In the genomic region with DNA sequence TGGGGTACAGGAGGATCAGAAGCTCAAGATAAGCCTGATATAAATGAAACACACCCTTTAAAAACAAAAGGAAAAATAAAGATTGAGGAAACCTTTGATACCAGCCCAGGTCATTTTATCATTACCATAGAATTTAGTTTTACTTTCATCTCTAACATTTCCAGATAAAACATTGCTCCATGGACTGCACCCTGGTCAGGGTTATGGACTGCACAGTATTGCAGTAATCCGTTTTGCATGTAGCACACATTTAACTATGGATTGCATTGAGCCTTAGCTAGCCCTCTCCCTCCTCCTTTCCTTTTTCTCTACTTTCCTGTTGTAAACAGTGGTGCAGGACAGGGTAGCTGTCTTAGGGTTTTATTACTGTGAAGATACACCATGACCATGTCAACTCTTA, we compare ENCODE assay signal across 23 mouse cellular contexts. TPM values are rescaled to one million over a fixed set of nuclear protein-coding genes. Genes with fewer than 3 reads are reported as not detected.
"Had no signal": no experiment of that assay in that cellular context is flagged by ENCODE, and none has a peak within 500 bp of the region (broad histone marks: within the 10 kb centered on the region; RNA-seq: fewer than 3 reads in every experiment).

No protein-coding gene starts in this region.

- H3K27ac ChIP-seq: midbrain, embryonic 10.5 days; midbrain, embryonic 12.5 days; neural tube, embryonic 13.5 days; neural tube, embryonic 15.5 days; stomach, embryonic 15.5 days; stomach, postnatal 0 days had no signal

- H3K27me3 ChIP-seq: midbrain, embryonic 12.5 days; neural tube, embryonic 13.5 days; neural tube, embryonic 15.5 days; stomach, embryonic 15.5 days had no signal

- H3K9me3 ChIP-seq: midbrain, embryonic 10.5 days; midbrain, embryonic 12.5 days; neural tube, embryonic 13.5 days; neural tube, embryonic 15.5 days; stomach, embryonic 15.5 days had no signal

- ATAC-seq: midbrain, embryonic 16.5 days had no signal

- H3K4me3 ChIP-seq: midbrain, embryonic 10.5 days; midbrain, embryonic 12.5 days; myocyte; neural tube, embryonic 13.5 days; neural tube, embryonic 15.5 days; stomach, embryonic 15.5 days had no signal

- H3K36me3 ChIP-seq: midbrain, embryonic 10.5 days; midbrain, embryonic 12.5 days; neural tube, embryonic 13.5 days; neural tube, embryonic 15.5 days; stomach, embryonic 15.5 days had no signal

- H3K9ac ChIP-seq: lung, embryonic 14.5 days; midbrain, embryonic 12.5 days; neural tube, embryonic 13.5 days; neural tube, embryonic 15.5 days; stomach, embryonic 15.5 days had no signal

- DNase-seq: lung, embryonic 14.5 days; lung, postnatal 10 days; lung, postnatal 4 days; midbrain, embryonic 14.5 days; retina, postnatal 1 day; right cerebral cortex, adult 18-20 months; right cerebral cortex, postnatal 25 days; right cerebral cortex, postnatal 4 days; thymus, adult 2 months; thymus, postnatal 25 days; thymus, postnatal 4 days had no signal

- H3K4me2 ChIP-seq: lung, embryonic 14.5 days; midbrain, embryonic 12.5 days; neural tube, embryonic 13.5 days; neural tube, embryonic 15.5 days; stomach, embryonic 15.5 days had no signal

- H3K4me1 ChIP-seq: midbrain, embryonic 10.5 days; midbrain, embryonic 12.5 days; neural tube, embryonic 13.5 days; neural tube, embryonic 15.5 days; stomach, embryonic 15.5 days had no signal

RNA-seq across cellular contexts. Expression of a gene that starts 17.4 kb away (rescaled TPM):
- total RNA-seq: megakaryocyte-erythroid progenitor cell, adult 5-6 weeks had no signal
- polyA plus RNA-seq: lung, embryonic 14.5 days; lung, embryonic 16.5 days; midbrain, embryonic 12.5 days; midbrain, embryonic 14.5 days; midbrain, embryonic 16.5 days; myocyte; neural tube, embryonic 11.5 days; stomach, embryonic 15.5 days; testis, adult 2 months had no signal
